Mouse (Mus musculus) E14TG2a.4 (cell line): ENCODE measurements around the gene Rbfox1.

Experiments
- CTCF ChIP-seq: conservative IDR thresholded peaks from 2 replicates; pipeline ENCODE4 v1.5.1; 2014; ENCODE audit warnings: low read length
- NANOG ChIP-seq: IDR thresholded peaks from 2 replicates; pipeline ENCODE4 v1.6.1; 2014; ENCODE audit warnings: borderline replicate concordance, low read length, mixed read lengths
- POU5F1 ChIP-seq: IDR thresholded peaks from 2 replicates; pipeline ENCODE4 v1.6.1; 2014; ENCODE audit warnings: low read length, borderline replicate concordance

GRCm38 (mm10) chr16:6139432-6139831 is 254.3 kb downstream of the Rbfox1 start:
- TF ChIP-seq CTCF (peak; percentile 37; the same call in 1 of the 2 replicates), POU5F1 (no peak), NANOG (no peak)
